17 mouse cellular contexts compared by ENCODE assay signal in genomic region chr10:41435141-41435540, GRCm38 (mm10). TPM values are rescaled to one million over a fixed set of nuclear protein-coding genes. Genes with fewer than 3 reads are reported as not detected.
DNase-seq lines count a peak whose midpoint lies in the region; ATAC-seq and TF ChIP-seq lines count a peak whose summit lies in the region.
"Had no signal": no experiment of that assay in that cellular context is flagged by ENCODE, and none has a peak within 500 bp of the region (broad histone marks: within the 10 kb centered on the region; RNA-seq: fewer than 3 reads in every experiment).

No protein-coding gene starts in this region.

- in situ Hi-C loops in ES-E14 (cut with MboI; ENCODE audit: low sequenced_read_pairs in 2 of 2, unreplicated experiment in 2 of 2), result no loop called here

- no peaks in the 10 kb centered on the region for H3K9me3 ChIP-seq in embryonic facial prominence, embryonic 12.5 days
- no peaks in the 10 kb centered on the region for H3K9me3 ChIP-seq in embryonic facial prominence, embryonic 10.5 days
- no peaks in the 10 kb centered on the region for H3K9me3 ChIP-seq in heart, postnatal 0 days (replicated peaks; ENCODE audit: control insufficient read depth, low read length)
- no peaks in the 10 kb centered on the region for H3K9me3 ChIP-seq in heart, embryonic 11.5 days (replicated peaks; ENCODE audit: control insufficient read depth, low read length)
- H3K9me3 ChIP-seq in E14TG2a.4 (ENCODE audit: low read length) (no peaks in the 10 kb centered on the region), ES-E14 (ENCODE audit: control insufficient read depth, insufficient read depth, low read depth, low read length) (no peaks in the 10 kb centered on the region)
- H3K9me3 ChIP-seq in hindbrain, embryonic 10.5 days, result no peaks in the 10 kb centered on the region
- H3K9me3 ChIP-seq: embryonic facial prominence, embryonic 15.5 days; forebrain, embryonic 10.5 days; hindbrain, embryonic 15.5 days had no signal

- H3K4me1 ChIP-seq in embryonic facial prominence, embryonic 12.5 days, result no peaks in the 10 kb centered on the region
- no peaks in the 10 kb centered on the region for H3K4me1 ChIP-seq in embryonic facial prominence, embryonic 10.5 days
- no peaks in the 10 kb centered on the region for H3K4me1 ChIP-seq in heart, postnatal 0 days (ENCODE audit: control insufficient read depth, insufficient read depth)
- no peaks in the 10 kb centered on the region for H3K4me1 ChIP-seq in heart, embryonic 11.5 days (ENCODE audit: control insufficient read depth, insufficient read depth, low read length)
- H3K4me1 ChIP-seq in E14TG2a.4 (replicated peaks; ENCODE audit: low read depth, low read length) (peaks cover 42% of the 10 kb centered on the region), ES-E14 (ENCODE audit: control insufficient read depth in 2 of 2, insufficient read depth in 2 of 2, low read length in 2 of 2, poor library complexity in 1 of 2) (peaks cover 2 to 8% of the 10 kb centered on the region in 2 experiments; a peak in 2 of 4 replicates)
- no peaks in the 10 kb centered on the region for H3K4me1 ChIP-seq in hindbrain, embryonic 10.5 days (replicated peaks)
- H3K4me1 ChIP-seq: embryonic facial prominence, embryonic 15.5 days; forebrain, embryonic 10.5 days; hindbrain, embryonic 15.5 days had no signal

- 39% methylated on average over 3 of the region's 3 CpGs for WGBS in embryonic facial prominence, embryonic 12.5 days
- 42% methylated on average over 3 of the region's 3 CpGs for WGBS in embryonic facial prominence, embryonic 10.5 days
- WGBS in heart, postnatal 0 days, result 10% methylated on average over 3 of the region's 3 CpGs
- 19% methylated on average over 3 of the region's 3 CpGs for WGBS in heart, embryonic 11.5 days (ENCODE audit: insufficient replicate concordance)
- WGBS in hindbrain, embryonic 10.5 days, result 42% methylated on average over 3 of the region's 3 CpGs

- no peak overlapping the region for H3K27ac ChIP-seq in embryonic facial prominence, embryonic 12.5 days
- no peak overlapping the region for H3K27ac ChIP-seq in embryonic facial prominence, embryonic 10.5 days (replicated peaks)
- H3K27ac ChIP-seq in heart, postnatal 0 days (ENCODE audit: low read depth), result no peak overlapping the region
- no peak overlapping the region for H3K27ac ChIP-seq in heart, embryonic 11.5 days (ENCODE audit: low read depth, low read length)
- H3K27ac ChIP-seq in ES-E14 (ENCODE audit: insufficient read depth, low read depth, low read length, poor library complexity, severe bottlenecking), result peak overlapping the region; percentile 93; the same call in 1 of the 2 replicates
- H3K27ac ChIP-seq in hindbrain, embryonic 10.5 days, result no peak overlapping the region
- H3K27ac ChIP-seq: embryonic facial prominence, embryonic 15.5 days; forebrain, embryonic 10.5 days; gastrocnemius, adult 2 months; hindbrain, embryonic 15.5 days had no signal

- TF ChIP-seq CTCF in heart, postnatal 0 days (IDR thresholded peaks at IDR 0.05; ENCODE audit: low read depth), result no peak
- TF ChIP-seq CTCF in E14TG2a.4 (conservative IDR thresholded peaks at IDR 0.05; ENCODE audit: low read length), result no peak

- TF ChIP-seq EP300 in heart, postnatal 0 days (IDR thresholded peaks at IDR 0.05; ENCODE audit: low read depth), result no peak

- no peak overlapping the region for H3K4me2 ChIP-seq in embryonic facial prominence, embryonic 12.5 days (replicated peaks)
- no peak overlapping the region for H3K4me2 ChIP-seq in heart, postnatal 0 days (ENCODE audit: low read depth, low read length)
- no peak overlapping the region for H3K4me2 ChIP-seq in heart, embryonic 11.5 days
- H3K4me2 ChIP-seq: embryonic facial prominence, embryonic 15.5 days; hindbrain, embryonic 15.5 days had no signal

- H3K36me3 ChIP-seq in embryonic facial prominence, embryonic 12.5 days, result no peaks in the 10 kb centered on the region
- H3K36me3 ChIP-seq in embryonic facial prominence, embryonic 10.5 days (replicated peaks), result no peaks in the 10 kb centered on the region
- H3K36me3 ChIP-seq in heart, postnatal 0 days (replicated peaks; ENCODE audit: control insufficient read depth, insufficient read depth, low read length), result no peaks in the 10 kb centered on the region
- no peaks in the 10 kb centered on the region for H3K36me3 ChIP-seq in heart, embryonic 11.5 days (ENCODE audit: control insufficient read depth, insufficient read depth, low read length)
- H3K36me3 ChIP-seq in E14TG2a.4 (ENCODE audit: insufficient read depth, low read length), result no peaks in the 10 kb centered on the region
- H3K36me3 ChIP-seq in ES-E14 (ENCODE audit: control insufficient read depth, insufficient read depth, low read length, poor library complexity, severe bottlenecking), result no peaks in the 10 kb centered on the region
- H3K36me3 ChIP-seq in hindbrain, embryonic 10.5 days, result no peaks in the 10 kb centered on the region
- H3K36me3 ChIP-seq: embryonic facial prominence, embryonic 15.5 days; forebrain, embryonic 10.5 days; hindbrain, embryonic 15.5 days had no signal

- peaks cover 6% of the 10 kb centered on the region; the same call in 1 of the 2 replicates for H3K27me3 ChIP-seq in embryonic facial prominence, embryonic 12.5 days
- peaks cover 16% of the 10 kb centered on the region for H3K27me3 ChIP-seq in embryonic facial prominence, embryonic 10.5 days (replicated peaks; ENCODE audit: low read depth, poor library complexity, severe bottlenecking)
- H3K27me3 ChIP-seq in heart, postnatal 0 days (ENCODE audit: control insufficient read depth, insufficient read depth, low read length), result no peaks in the 10 kb centered on the region
- H3K27me3 ChIP-seq in heart, embryonic 11.5 days (ENCODE audit: control insufficient read depth, insufficient read depth, low read length), result no peaks in the 10 kb centered on the region
- no peaks in the 10 kb centered on the region for H3K27me3 ChIP-seq in E14TG2a.4 (ENCODE audit: insufficient read depth, low read length)
- H3K27me3 ChIP-seq in hindbrain, embryonic 10.5 days (ENCODE audit: insufficient read depth, poor library complexity, severe bottlenecking), result peaks cover 14% of the 10 kb centered on the region
- H3K27me3 ChIP-seq: embryonic facial prominence, embryonic 15.5 days had no signal

- no peak overlapping the region for H3K4me3 ChIP-seq in embryonic facial prominence, embryonic 12.5 days
- H3K4me3 ChIP-seq in embryonic facial prominence, embryonic 10.5 days, result no peak overlapping the region
- no peak overlapping the region for H3K4me3 ChIP-seq in heart, postnatal 0 days (ENCODE audit: low read depth, low read length)
- no peak overlapping the region for H3K4me3 ChIP-seq in heart, embryonic 11.5 days (ENCODE audit: low read depth, low read length)
- H3K4me3 ChIP-seq in E14TG2a.4 (replicated peaks; ENCODE audit: low read length), result peak overlapping the region; percentile 26; the same call in 1 of the 2 replicates
- no peak overlapping the region for H3K4me3 ChIP-seq in ES-E14 (ENCODE audit: insufficient read depth in 1 of 2, low read depth in 1 of 2, low read length in 2 of 2, poor library complexity in 1 of 2, severe bottlenecking in 1 of 2)
- H3K4me3 ChIP-seq in hindbrain, embryonic 10.5 days, result no peak overlapping the region
- H3K4me3 ChIP-seq: embryonic facial prominence, embryonic 15.5 days; erythroblast, embryonic 14.5 days; forebrain, embryonic 10.5 days; gastrocnemius, adult 2 months; hindbrain, embryonic 15.5 days had no signal

- DNase-seq in embryonic facial prominence, embryonic 10.5 days (ENCODE audit: low spot score), result no peak
- no peak for DNase-seq in heart, postnatal 0 days (ENCODE audit: low spot score)
- peak; percentile 75 for DNase-seq in ES-E14 (ENCODE audit: low read depth, low spot score)
- no peak for DNase-seq in hindbrain, embryonic 10.5 days (ENCODE audit: low spot score)
- no peak for DNase-seq in cerebellum, adult 8-10 months

- ATAC-seq in embryonic facial prominence, embryonic 12.5 days (ENCODE audit: insufficient number of reproducible peaks, insufficient read depth, low FRiP score, low TSS enrichment), result 0 out of 2 replicates have a peak, but pooled peaks have one; percentile 28
- ATAC-seq in heart, postnatal 0 days (ENCODE audit: insufficient read depth, low read depth), result peak; percentile 72
- no peak for ATAC-seq in heart, embryonic 11.5 days (replicated peaks; ENCODE audit: insufficient number of reproducible peaks, low FRiP score, low TSS enrichment)
- ATAC-seq: intestine, embryonic 16.5 days had no signal

- no peak overlapping the region for H3K9ac ChIP-seq in embryonic facial prominence, embryonic 12.5 days
- H3K9ac ChIP-seq in heart, postnatal 0 days (replicated peaks; ENCODE audit: low read depth, low read length), result no peak overlapping the region
- no peak overlapping the region for H3K9ac ChIP-seq in heart, embryonic 11.5 days (ENCODE audit: low read depth, low read length)
- no peak overlapping the region; the same call in 1 of the 2 replicates for H3K9ac ChIP-seq in ES-E14 (ENCODE audit: insufficient read depth, low read depth, low read length, poor library complexity, severe bottlenecking)
- H3K9ac ChIP-seq: embryonic facial prominence, embryonic 15.5 days; hindbrain, embryonic 15.5 days had no signal

RNA-seq across cellular contexts. Expression of gene Zbtb24, which starts 15.0 kb away (rescaled TPM):
- 21.6 and 23.9 TPM in 2 replicates for polyA plus RNA-seq in embryonic facial prominence, embryonic 12.5 days (2016; fragmentation: Nextera tagmentation; extraction: Ambion mirVana)
- polyA plus RNA-seq in embryonic facial prominence, embryonic 10.5 days (2016; fragmentation: Nextera tagmentation; extraction: Ambion mirVana), result 18.1 and 18.5 TPM in 2 replicates
- total RNA-seq in heart, postnatal 0 days (2014; rRNA removed; ENCODE audit: low replicate concordance), result 7.7 and 15.6 TPM in 2 replicates
- 10.7 and 11.6 TPM in 2 replicates for polyA plus RNA-seq in heart, postnatal 0 days (2015; fragmentation: Nextera tagmentation; extraction: Ambion mirVana)
- polyA plus RNA-seq in heart, embryonic 11.5 days (2014; fragmentation: Nextera tagmentation; extraction: Ambion mirVana), result 11.7 and 12.5 TPM in 2 replicates
- total RNA-seq in ES-E14 (2012; rRNA removed), result 11.9 and 12.7 TPM in 2 replicates
- polyA plus RNA-seq in hindbrain, embryonic 10.5 days (2016; fragmentation: Nextera tagmentation; extraction: Ambion mirVana), result 18.6 TPM in 2 replicates

RNA-seq across cellular contexts. Expression of gene Mical1, which starts 41.0 kb away (rescaled TPM):
- 50.8 and 55.6 TPM in 2 replicates for polyA plus RNA-seq in embryonic facial prominence, embryonic 12.5 days (2016; fragmentation: Nextera tagmentation; extraction: Ambion mirVana)
- polyA plus RNA-seq in embryonic facial prominence, embryonic 10.5 days (2016; fragmentation: Nextera tagmentation; extraction: Ambion mirVana), result 44.5 and 48.0 TPM in 2 replicates
- total RNA-seq in heart, postnatal 0 days (2014; rRNA removed; ENCODE audit: low replicate concordance), result 33.1 and 60.4 TPM in 2 replicates
- 33.0 and 36.1 TPM in 2 replicates for polyA plus RNA-seq in heart, postnatal 0 days (2015; fragmentation: Nextera tagmentation; extraction: Ambion mirVana)
- polyA plus RNA-seq in heart, embryonic 11.5 days (2014; fragmentation: Nextera tagmentation; extraction: Ambion mirVana), result 31.1 and 33.9 TPM in 2 replicates
- total RNA-seq in ES-E14 (2012; rRNA removed), result 35.3 and 54.7 TPM in 2 replicates
- 48.1 and 51.3 TPM in 2 replicates for polyA plus RNA-seq in hindbrain, embryonic 10.5 days (2016; fragmentation: Nextera tagmentation; extraction: Ambion mirVana)

RNA-seq across cellular contexts. Expression of gene Smpd2, which starts 55.0 kb away (rescaled TPM):
- polyA plus RNA-seq in embryonic facial prominence, embryonic 12.5 days (2016; fragmentation: Nextera tagmentation; extraction: Ambion mirVana), result 57.9 and 59.8 TPM in 2 replicates
- 61.2 and 65.7 TPM in 2 replicates for polyA plus RNA-seq in embryonic facial prominence, embryonic 10.5 days (2016; fragmentation: Nextera tagmentation; extraction: Ambion mirVana)
- total RNA-seq in heart, postnatal 0 days (2014; rRNA removed; ENCODE audit: low replicate concordance), result 91.6 and 105 TPM in 2 replicates
- 72.4 TPM in 2 replicates for polyA plus RNA-seq in heart, postnatal 0 days (2015; fragmentation: Nextera tagmentation; extraction: Ambion mirVana)
- 46.7 and 46.8 TPM in 2 replicates for polyA plus RNA-seq in heart, embryonic 11.5 days (2014; fragmentation: Nextera tagmentation; extraction: Ambion mirVana)
- total RNA-seq in ES-E14 (2012; rRNA removed), result 31.7 and 54.8 TPM in 2 replicates
- 57.8 and 59.7 TPM in 2 replicates for polyA plus RNA-seq in hindbrain, embryonic 10.5 days (2016; fragmentation: Nextera tagmentation; extraction: Ambion mirVana)

RNA-seq across cellular contexts. Expression of gene Ppil6, which starts 55.1 kb away (rescaled TPM):
- polyA plus RNA-seq in embryonic facial prominence, embryonic 12.5 days (2016; fragmentation: Nextera tagmentation; extraction: Ambion mirVana), result 0.55 and 1.2 TPM in 2 replicates
- 0.80 and 0.93 TPM in 2 replicates for polyA plus RNA-seq in embryonic facial prominence, embryonic 10.5 days (2016; fragmentation: Nextera tagmentation; extraction: Ambion mirVana)
- total RNA-seq in heart, postnatal 0 days (2014; rRNA removed; ENCODE audit: low replicate concordance), result 4.5 TPM in 1 of 2 replicates, not detected in the other
- polyA plus RNA-seq in heart, postnatal 0 days (2015; fragmentation: Nextera tagmentation; extraction: Ambion mirVana), result 5.9 and 6.5 TPM in 2 replicates
- polyA plus RNA-seq in heart, embryonic 11.5 days (2014; fragmentation: Nextera tagmentation; extraction: Ambion mirVana), result 0.75 and 1.4 TPM in 2 replicates
- total RNA-seq in ES-E14 (2012; rRNA removed), result 0.53 TPM in 1 of 2 replicates, not detected in the other
- 1.1 and 1.2 TPM in 2 replicates for polyA plus RNA-seq in hindbrain, embryonic 10.5 days (2016; fragmentation: Nextera tagmentation; extraction: Ambion mirVana)
- total RNA-seq: gastrocnemius, adult 2 months; gastrocnemius, postnatal 25 days; granulocyte monocyte progenitor cell, adult 5-6 weeks; MEL had no signal
- polyA plus RNA-seq: erythroblast, embryonic 14.5 days had no signal
